Mouse (Mus musculus): ENCODE measurements around the gene Fcgr1.

- TF ChIP-seq GATA1 (IDR thresholded peaks at IDR 0.05; ENCODE audit: low read length) (no peak), TAL1 (IDR thresholded peaks at IDR 0.05; ENCODE audit: low read length) (no peak)
These were observed 33.4 kb upstream of the Fcgr1 start for GRCm38 (mm10) chr3:96327131-96327530.

All from erythroblast, embryonic 14.5 days (primary cell).